Mouse (Mus musculus) retina, postnatal 1 day (tissue): Measurements from ENCODE around the gene Lyl1.
"Not testable (repeated sequence)": the region's sequence is repeated elsewhere in the genome, so short reads cannot be mapped to it uniquely, and the experiment has no call there.

Experiments
- DNase-seq: peaks from one replicate; pipeline ENCODE4 v3.0.0-alpha.2; 2012

Lyl1 gene

DNA sequence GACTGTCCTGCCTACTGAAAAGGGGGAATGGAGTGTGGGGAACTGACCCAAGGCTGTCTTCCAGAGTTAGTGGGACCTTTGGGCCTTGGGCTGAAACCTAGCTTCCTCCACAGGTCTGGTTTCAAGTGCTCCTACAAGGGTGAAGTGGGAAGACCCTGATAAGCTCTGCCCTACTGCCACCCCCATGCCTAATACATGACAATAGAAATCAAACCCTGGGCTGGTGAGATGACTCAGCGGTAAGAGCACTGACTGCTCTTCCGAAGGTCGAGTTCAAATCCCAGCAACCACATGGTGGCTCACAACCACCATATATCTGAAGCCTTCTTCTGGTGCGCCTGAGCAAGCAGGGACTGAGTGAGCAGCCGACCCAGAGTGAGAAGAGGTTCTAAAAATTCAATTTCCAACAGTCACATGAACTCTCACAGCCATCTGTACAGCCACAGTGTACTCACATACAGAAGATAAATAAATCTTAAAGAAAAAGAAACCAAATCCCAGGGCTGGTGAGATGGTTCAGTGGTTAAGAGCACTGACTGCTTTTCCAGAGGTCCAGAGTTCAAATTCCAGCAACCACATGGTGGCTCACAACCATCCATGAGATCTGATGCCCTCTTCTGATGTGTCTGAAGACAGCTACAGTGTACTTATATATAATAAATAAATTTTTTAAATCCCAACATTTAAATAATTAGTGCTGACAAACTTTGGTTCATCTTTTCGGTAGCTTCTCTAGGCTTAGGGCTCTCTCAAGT, 32.3 kb upstream of the Lyl1 start:
- no peak for DNase-seq

DNA sequence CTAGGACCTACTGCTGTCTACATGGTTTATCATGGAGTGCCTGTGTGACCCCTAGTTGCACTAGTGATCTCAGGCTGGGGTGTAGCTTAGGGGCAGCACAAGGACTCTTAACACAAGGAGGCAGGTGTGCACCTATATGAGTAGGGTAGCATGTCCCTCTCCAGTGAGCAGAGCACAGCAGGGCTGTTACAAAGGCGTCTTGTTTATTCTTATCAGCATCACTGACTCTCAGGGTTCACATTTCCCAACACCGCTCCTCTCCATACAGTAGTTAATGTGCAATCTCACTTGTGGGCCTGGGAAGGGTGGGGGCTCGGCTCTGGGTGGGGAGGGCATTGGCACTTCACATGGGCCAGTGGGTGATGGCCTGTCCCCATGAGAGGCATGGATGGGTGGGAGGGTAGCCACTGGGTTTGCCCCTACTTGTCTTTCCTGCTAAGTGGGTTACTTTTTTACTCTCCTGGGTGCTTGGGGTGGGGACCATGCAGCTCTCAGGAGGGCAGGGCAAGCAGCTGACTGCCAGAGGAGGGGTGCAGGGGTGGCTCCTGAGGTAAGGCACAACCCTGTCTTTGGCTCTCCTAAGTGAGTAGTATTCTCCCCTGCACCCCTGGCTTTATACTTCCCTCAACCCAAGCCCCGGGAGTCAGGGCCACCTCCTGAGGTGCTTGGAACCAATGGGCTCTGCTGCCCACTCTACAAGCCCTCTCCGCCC, 30.8 kb upstream of the Lyl1 start:
- not testable (repeated sequence) for DNase-seq

DNA sequence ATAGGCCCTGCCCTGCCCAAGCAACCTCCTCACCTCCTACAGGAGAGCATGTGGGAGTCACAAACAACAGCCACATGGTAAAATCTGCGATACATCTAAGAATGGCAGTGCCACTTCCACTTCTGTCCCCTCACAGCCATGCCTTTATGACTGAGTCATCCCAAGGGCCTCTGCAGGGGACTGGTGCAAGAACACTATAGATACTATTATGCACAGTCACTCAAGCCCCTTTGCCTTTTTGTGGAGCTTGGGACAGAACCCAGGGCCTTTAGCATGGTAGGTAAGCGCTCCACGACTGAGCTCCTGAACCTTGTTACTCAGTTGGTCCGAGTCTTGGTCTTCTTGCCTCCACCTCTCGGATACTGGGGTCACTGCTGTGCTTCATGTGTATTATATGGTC, 24.0 kb upstream of the Lyl1 start:
- no peak for DNase-seq

DNA sequence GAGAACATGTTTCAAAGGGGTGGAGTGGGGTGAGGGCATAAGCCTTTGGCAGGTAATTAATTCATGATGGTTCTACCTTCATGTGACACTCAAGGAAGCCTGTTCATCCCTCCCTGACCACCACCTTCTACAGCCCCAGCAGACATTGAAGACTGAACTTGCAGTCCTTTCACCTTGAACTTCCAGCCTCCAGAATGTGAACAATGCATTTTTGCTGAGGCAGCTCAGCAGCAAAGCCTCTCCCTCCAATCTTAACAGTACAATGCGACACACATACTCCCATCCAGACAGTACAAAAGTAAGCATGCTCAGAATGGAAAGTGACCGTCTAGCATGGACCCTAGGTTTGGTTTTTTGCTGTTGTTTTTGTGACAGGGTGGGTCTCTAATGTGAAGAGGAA, 19.8 kb upstream of the Lyl1 start:
- DNase-seq: no peak

DNA sequence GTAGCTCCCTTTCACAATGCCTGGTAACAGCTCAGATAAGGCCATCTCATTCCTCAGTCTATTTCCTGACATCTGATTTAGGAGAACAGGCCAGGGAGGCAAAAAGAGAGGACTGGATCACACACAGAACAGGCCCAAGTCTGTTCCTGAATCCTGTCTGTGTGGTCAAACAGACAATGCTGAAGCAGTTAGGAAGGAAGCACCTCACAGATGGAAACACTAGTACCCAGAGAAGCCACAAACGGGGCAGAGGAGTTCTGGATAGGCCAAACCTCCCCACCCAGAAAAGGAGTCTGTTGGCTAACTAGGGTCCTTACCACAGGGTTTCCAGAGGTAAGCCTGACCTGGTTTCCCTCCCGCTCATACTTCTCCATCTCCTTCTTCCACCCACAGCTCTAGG, 19.0 kb upstream of the Lyl1 start:
- no peak for DNase-seq

DNA sequence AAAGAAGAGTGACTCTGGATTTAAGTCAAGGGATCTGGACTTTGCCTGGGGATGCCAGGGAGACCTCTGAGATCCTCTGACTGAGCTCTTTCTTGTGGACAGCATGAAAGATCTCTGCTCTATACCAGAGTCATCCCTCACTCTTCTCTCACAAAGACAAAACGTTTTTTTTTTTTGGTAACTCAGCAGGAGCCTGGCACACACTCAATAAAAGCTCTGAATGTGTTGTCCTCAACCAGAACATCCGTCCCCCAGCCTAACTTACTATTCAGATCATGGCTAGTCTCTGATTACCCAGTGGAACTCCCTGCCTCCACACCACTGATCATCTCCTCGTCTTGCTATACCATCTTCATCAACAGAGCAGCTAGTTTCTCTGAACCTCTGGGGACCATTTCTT, 16.7 kb upstream of the Lyl1 start:
- DNase-seq: no peak

DNA sequence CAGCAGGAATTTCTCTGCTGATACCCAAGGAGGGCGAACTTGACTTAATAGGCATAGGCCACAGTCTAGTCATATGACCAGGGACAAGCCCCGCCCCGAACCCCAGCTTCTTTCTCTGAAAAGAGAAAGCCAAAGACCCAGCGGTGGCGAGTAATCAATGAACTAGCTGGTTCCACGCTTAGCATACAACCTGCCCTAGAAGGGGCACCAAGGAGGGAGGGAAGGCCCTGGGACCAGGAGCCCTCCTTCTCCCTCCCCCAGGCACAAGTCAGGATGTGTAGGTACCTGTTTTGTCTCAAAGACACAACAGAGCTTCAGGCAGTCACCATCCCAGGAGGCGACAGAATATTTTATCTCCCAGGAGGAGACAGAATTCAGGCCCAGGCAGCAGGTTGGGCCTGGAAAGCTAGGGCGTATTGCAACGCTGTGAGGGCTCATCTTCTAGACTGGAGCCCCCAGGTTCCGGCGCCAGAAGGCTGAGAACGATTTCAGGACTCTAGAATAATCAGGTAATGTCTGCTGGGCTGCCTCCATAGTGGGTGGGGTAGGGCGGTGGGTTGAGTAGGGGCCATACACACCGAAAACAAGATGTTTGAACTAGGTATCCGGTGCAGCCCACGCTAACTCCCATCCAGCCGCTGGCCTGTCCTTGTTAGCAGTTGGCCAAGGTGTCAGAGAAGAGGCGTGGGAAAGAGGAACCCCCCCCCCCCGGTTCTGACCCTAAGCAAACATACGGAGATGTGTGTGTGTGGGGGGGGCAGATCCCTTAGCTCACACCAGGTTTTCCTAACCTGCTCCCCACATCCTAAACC, 14.9 kb upstream of the Lyl1 start, which contains the start of gene Trmt1:
Gene Trmt1, plus strand, starts transcription at position 117 of the 812 bp plus-strand sequence.
- no peak for DNase-seq

DNA sequence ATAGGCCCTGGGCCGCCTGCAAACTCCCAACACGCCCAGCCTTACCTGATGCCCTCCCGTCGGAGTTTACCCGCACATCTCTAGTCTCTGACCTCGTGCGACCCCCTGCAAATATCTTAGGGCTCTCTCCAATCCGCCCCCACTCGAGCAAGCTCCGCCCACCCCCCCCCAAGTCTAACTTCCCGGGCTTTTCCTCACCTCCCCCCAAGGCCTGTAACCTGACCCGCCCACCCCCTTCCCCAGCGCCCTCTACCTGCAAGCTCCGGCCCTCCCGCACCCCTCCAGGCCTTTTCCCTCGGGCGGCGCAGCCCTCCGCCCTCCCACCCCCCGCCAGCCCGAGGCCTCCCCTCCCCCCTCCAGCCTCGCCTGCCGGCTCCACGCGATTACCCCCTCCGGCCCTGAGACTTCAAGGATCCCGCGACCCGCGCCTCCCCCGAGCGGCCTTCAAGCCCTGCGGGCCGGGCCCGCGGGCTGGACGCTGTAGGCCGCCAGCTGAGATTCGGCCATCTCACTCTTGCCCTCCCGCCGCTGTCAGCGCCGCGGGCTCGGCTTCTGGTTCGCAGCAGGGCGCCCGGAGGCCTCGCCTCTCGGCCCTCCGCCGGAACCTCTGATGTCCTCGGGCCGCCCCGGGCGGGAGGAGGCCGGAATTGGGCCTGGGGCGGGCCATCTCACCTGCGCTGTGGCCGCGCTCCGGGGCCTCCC, 14.1 kb upstream of the Lyl1 start:
- peak; percentile 69 for DNase-seq

DNA sequence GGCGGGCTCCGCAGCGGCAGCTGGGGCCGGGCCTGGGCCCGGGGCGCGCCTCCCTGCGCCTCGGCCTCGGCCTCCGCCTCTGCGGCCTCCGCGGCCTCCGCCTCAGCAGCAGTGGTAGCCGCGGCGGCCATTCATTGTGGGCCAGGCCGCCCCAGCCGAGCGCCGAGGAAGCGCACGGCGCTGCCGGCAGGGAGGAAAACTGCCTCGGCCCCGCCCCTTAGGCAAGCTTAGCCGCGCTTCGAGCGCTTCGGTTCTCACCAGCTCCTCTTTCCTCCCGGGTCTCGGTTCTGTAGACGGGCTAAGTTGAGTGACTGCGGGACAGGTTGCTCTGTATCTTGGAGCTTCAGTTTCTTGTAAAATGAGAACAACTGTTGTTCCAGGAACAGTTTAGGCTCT, 13.6 kb upstream of the Lyl1 start, which contains the start of gene Nacc1:
Gene Nacc1, minus strand, starts transcription at position 158 of the 396 bp plus-strand sequence.
- DNase-seq: peak; percentile 93

DNA sequence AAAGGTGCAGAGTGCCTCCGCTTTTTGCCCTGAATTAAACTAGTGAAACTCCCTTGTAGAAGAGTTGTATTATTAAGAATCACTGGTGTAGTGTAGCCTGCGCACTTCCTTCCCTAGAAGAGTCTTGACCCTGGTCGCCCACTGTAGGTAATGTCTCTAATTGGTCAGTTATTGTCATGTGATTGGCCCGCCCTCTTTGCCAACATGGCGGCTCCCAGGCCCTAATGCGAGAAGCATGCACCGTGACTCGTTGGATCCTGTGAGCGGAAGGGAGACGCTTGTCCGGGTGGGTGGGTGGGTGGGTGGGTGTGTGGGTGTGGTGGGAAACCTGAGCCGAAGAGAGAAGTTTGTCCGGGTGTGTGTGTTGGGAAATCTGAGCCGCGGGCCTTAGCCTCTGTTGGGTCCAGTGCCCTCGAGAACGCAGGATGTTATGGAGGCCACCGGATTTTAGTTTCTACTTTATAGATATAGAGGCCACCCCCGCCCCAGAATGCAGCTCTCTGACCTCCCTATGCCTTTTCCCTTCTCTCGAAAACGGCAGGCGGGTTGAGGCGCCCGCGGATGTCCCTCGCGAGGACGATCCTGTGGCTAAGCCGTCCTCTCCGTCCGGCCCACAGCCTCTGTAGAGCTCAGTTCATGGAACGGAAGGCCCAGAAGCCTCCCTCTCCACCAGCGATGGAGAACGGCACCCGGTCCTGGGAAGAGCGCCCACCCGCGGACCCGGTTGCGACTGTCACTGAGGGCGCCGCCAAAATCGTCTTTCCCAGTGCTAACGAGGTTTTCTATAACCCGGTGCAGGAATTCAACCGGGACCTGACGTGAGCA, 12.0 kb upstream of the Lyl1 start:
- peak; percentile 97 for DNase-seq

DNA sequence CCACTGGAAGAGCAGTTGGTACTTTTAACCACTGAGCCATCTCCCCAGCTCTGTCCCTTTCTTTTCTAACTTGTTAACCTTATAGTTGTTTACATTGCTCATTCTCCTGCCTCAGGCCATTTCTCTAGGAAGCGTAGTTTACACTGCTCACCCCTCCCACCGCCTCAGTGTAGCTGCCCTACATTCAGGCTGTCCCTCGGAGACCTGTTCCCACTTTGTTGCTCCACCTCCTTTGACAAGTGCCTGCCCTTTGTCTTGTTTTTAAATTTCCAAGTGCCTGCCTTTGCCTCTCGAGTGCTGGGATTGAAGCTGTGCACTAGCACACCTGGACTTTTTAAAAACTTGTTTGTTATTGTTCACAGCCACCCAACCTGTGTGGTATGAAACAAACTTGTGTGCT, 7.9 kb upstream of the Lyl1 start:
- no peak for DNase-seq

DNA sequence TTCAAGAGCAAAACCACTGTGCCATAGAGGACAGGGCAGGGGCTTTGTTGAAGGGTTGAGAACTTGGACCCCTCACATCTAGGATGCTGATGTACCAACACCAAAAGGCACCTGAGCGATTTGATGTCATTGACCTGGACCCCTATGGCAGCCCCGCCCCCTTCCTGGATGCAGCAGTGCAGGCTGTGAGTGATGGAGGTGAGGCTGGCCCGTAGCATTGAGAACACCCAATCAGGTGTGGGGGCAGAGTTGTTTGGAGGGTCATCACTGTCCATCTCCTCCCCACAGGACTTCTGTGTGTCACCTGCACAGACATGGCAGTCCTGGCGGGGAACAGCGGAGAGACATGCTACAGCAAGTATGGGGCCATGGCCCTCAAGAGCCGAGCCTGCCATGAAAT, 6.1 kb upstream of the Lyl1 start:
- DNase-seq: no peak

DNA sequence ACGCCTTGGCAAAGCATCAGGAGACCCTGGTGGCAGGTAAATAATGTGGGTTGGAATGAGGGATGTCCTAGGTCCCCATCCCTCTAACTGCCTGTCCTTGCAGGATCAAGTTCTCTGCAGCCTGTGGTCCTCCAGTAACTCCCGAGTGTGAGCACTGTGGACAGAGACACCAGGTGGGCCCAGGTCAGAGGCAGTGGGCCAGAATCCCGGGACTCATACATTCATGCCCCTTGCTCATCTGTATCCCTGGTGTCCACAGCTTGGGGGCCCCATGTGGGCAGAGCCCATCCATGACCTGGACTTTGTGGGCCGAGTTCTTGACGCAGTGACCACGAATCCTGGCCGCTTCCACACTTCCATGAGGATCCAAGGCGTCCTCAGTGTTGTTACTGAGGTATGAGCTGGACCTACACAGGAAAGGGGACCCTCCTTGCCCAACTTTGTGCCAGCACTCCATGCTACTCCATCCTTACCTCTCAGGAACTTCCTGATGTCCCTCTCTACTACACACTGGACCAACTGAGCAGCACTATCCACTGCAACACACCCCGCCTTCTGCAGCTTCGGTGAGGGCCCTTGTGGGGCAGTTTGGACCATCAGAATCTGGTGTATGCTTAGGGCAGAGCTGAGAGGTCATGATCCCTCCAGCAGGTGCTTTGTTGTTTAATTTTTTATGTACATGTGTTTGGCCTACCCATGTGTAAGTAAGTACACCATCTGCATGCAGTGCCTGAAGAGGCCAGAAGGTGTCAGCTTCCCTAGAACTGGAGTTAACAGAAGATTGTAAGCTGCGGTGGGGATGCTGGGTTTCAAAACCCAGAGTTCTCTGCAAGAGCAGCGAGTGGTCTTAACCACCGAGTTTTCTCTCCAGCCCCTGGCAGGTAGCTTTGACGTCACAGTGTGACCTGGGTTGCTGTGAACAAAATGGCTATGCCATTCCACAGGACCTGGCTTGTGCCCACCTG, 3.8 kb upstream of the Lyl1 start:
- peak; percentile 75 for DNase-seq

DNA sequence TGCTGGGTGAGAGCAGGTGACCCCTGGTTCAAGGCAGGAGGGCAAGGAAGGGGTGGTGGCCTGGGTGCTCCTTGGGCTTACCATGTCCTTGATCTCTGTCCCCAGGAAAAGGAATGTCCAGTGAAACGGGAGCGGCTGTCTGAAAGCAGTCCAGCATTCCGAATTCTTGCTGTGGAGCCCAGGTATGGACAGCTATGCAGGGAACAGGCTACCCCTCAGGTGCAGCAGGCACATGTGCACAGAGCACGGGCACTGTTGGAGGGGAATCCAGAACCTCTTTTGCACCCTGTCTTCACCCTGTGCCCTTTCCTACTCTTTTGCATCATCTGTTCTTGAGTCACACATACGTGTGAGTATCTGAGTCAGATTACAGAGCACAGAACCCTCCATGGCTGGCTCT, 3.0 kb upstream of the Lyl1 start:
- no peak for DNase-seq

DNA sequence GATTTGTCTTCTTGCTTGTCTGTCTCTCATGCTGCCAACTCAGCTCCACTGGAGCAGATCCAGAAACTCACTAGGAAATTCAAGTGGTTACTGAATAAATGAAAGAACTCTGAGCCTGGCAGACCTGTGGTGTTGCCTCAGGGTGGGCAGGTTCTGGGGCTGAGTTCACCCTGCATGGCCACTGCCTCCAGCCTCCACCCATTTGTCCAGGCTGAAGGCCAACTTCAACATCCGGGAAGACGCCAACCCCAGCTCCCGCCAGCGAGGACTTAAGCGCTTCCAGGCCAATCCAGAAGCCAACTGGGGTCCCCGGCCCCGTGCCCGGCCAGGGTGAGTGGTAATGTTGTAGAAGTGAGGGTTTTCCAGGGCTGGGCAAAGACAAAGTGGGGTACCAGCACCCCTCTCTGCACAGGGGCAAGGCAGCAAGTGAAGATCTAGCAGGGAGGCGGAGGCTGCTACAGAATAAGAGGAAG, 2.3 kb upstream of the Lyl1 start:
- no peak for DNase-seq

DNA sequence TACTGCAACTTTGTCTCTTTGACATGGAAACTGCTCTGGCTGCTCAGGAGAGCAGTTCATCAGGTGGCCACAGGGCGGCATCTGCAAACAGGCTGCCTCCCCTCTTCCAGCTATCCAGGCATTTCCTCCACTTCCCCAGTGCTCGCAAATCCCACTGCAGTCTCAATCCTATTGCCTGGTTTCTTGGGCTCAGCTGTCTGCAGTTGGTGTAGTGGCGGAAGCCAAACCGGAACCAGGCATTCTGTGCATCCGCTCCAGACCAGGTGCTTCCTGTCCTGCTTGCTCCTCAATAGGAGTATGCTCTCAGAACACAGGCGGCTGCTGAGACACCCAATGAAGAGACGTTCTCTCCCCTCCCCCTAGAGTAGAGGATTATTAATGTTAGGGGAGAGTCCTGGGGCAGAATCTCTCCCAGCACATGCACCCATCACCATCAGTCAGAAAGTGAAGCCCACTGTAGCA, 1.4 kb upstream of the Lyl1 start:
- DNase-seq: peak; percentile 59

DNA sequence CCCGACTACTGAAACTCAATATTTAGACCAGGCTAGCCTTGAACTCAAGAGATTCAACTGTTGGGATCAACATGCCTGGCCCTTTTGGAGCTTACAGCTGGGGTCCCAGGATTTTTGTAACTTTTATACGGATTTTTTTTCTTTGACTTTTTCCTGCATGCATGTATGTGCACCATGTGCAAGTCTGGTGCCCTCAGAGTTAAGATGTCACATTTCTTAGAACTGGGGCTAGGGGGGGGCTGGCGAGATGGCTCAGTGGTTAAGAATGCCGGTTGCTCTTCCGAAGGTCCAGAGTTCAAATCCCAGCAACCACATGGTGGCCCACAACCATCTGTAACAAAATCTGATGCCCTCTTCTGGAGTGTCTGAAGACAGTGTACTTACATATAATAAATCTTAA, 731 bp upstream of the Lyl1 start:
- no peak for DNase-seq

DNA sequence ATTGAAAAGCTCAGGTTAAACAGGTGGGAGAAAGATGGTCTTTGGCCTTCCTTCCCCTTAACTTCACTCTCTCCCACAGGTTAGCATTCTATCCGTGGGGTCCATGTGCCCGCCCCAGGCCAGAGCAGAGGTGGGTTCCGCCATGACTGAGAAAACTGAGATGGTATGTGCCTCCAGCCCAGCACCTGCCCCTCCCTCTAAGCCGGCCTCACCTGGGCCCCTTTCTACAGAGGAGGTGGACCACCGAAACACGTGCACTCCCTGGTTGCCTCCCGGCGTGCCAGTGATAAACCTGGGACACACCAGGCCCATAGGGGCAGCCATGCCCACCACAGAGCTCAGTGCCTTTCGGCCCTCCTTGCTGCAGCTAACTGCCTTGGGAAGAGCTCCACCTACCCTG, 1.3 kb downstream of the Lyl1 start:
- DNase-seq: no peak

DNA sequence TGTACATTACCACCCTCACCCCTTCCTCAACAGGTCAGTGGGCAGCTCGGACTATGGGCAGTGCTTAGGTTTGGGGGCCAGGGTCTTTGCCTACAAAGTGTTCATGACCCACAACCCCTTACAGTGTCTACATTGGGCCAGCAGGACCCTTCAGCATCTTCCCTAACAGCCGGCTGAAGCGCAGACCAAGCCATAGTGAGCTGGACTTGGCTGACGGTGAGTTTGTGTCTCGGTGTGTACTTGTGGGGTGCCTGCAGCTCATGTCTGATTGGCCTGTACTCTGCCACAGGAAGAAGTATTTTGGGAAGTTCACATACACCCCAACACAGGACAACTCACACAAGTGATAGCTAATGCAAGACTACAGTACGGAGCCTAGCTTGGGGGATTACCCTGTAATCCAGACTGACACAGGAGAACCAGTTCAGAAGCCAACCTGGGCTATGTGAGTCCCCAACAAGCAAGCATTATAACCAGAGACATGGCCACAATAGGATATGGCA, 1.8 kb downstream of the Lyl1 start:
- no peak for DNase-seq
